Mouse (Mus musculus) MEL (cell line): ENCODE measurements around the gene Gm14569.

Experiments used
- CHD2 ChIP-seq: IDR thresholded peaks from 2 replicates; pipeline ENCODE4 v1.6.1; 2011; ENCODE audit warnings: low read length, improper control_type of control experiment
- CTCF ChIP-seq, 3 experiments: IDR thresholded peaks in 2 of 3; conservative IDR thresholded peaks in 1 of 3; 2 replicates each; pipeline ENCODE4 v1.5.1; 2011 to 2012; ENCODE audit warnings: low read length in 3 of 3, low read depth in 2 of 3, mild to moderate bottlenecking in 2 of 3, improper control_type of control experiment in 1 of 3, inconsistent platforms in 1 of 3, mixed read lengths in 1 of 3, moderate library complexity in 1 of 3; ENCODE audit not compliant: control insufficient read depth in 1 of 3, insufficient read depth in 1 of 3, poor library complexity in 1 of 3, severe bottlenecking in 1 of 3
- E2F4 ChIP-seq: IDR thresholded peaks from 2 replicates; pipeline ENCODE4 v1.6.1; 2011; ENCODE audit warnings: low read depth, low read length, improper control_type of control experiment, borderline replicate concordance
- GABPA ChIP-seq: IDR thresholded peaks from 2 replicates; pipeline ENCODE4 v1.6.1; 2012; ENCODE audit warnings: low read depth, mild to moderate bottlenecking, inconsistent platforms, low read length, improper control_type of control experiment, moderate library complexity
- KAT2A ChIP-seq: conservative IDR thresholded peaks from 2 replicates; pipeline ENCODE4 v1.6.1; 2012; ENCODE audit warnings: low read depth, low read length, improper control_type of control experiment, inconsistent platforms
- MEF2A ChIP-seq: IDR thresholded peaks from 2 replicates; pipeline ENCODE4 v1.6.1; 2014; ENCODE audit warnings: low read depth, mild to moderate bottlenecking, inconsistent platforms, low read length, improper control_type of control experiment; ENCODE audit not compliant: poor library complexity, insufficient replicate concordance, severe bottlenecking; ENCODE audit errors: extremely low read depth
- NRF1 ChIP-seq: IDR thresholded peaks from 2 replicates; pipeline ENCODE4 v1.6.1; 2014; ENCODE audit warnings: low read depth, mild to moderate bottlenecking, inconsistent platforms, low read length, improper control_type of control experiment, moderate library complexity; ENCODE audit not compliant: poor library complexity, insufficient read depth, severe bottlenecking
- POLR2A ChIP-seq, 2 experiments: IDR thresholded peaks; 2 replicates each; pipeline ENCODE4 v1.6.1; 2011 to 2012; ENCODE audit warnings: low read length in 2 of 2, mild to moderate bottlenecking in 2 of 2, control low read depth in 1 of 2, improper control_type of control experiment in 1 of 2, low read depth in 1 of 2, moderate library complexity in 1 of 2; ENCODE audit not compliant: control insufficient read depth in 1 of 2, insufficient read depth in 1 of 2, poor library complexity in 1 of 2
- SIN3A ChIP-seq: IDR thresholded peaks from 2 replicates; pipeline ENCODE4 v1.6.1; 2012; ENCODE audit warnings: low read length, improper control_type of control experiment, inconsistent platforms
- SMC3 ChIP-seq: IDR thresholded peaks from 2 replicates; pipeline ENCODE4 v1.6.1; 2011; ENCODE audit warnings: low read depth, low read length, improper control_type of control experiment
- TCF12 ChIP-seq: IDR thresholded peaks from 2 replicates; pipeline ENCODE4 v1.6.1; 2014; ENCODE audit warnings: low read depth, mild to moderate bottlenecking, inconsistent platforms, low read length, improper control_type of control experiment, moderate library complexity
- ZMIZ1 ChIP-seq: IDR thresholded peaks from 2 replicates; pipeline ENCODE4 v1.6.1; 2012; ENCODE audit warnings: low read depth, mild to moderate bottlenecking, inconsistent platforms, low read length, improper control_type of control experiment, moderate library complexity
- ZNF384 ChIP-seq: IDR thresholded peaks from 2 replicates; pipeline ENCODE4 v1.6.1; 2012; ENCODE audit warnings: low read depth, mild to moderate bottlenecking, inconsistent platforms, low read length, improper control_type of control experiment

GRCm38 (mm10) chrX:36506863-36507262, 15.2 kb upstream of the Gm14569 start:
- TF ChIP-seq CTCF (IDR thresholded peaks at IDR 0.05 in 2 of 3, conservative IDR thresholded peaks at IDR 0.05 in 1 of 3; ENCODE audit: control insufficient read depth in 1 of 3, insufficient read depth in 1 of 3, low read depth in 2 of 3, low read length in 3 of 3, poor library complexity in 1 of 3, severe bottlenecking in 1 of 3) (peak in 2 of 3 experiments; percentile 55 to 66; a peak in 4 of 6 replicates), POLR2A (IDR thresholded peaks at IDR 0.05; ENCODE audit: control insufficient read depth in 1 of 2, insufficient read depth in 1 of 2, low read depth in 1 of 2, low read length in 2 of 2, poor library complexity in 1 of 2) (no peak), ZMIZ1 (no peak), SMC3 (peak; percentile 45), GABPA (no peak), MEF2A (no peak), TCF12 (no peak), SIN3A (no peak), CHD2 (no peak), ZNF384 (no peak), E2F4 (no peak), NRF1 (no peak), KAT2A (no peak)
